Mouse (Mus musculus): ENCODE measurements around the gene Alyref. TPM values are rescaled to one million over a fixed set of nuclear protein-coding genes. Genes with fewer than 3 reads are reported as not detected.

The Alyref gene
- 494 TPM in 2 replicates for polyA plus RNA-seq (2015; fragmentation: Nextera tagmentation; extraction: Ambion mirVana)

DNA sequence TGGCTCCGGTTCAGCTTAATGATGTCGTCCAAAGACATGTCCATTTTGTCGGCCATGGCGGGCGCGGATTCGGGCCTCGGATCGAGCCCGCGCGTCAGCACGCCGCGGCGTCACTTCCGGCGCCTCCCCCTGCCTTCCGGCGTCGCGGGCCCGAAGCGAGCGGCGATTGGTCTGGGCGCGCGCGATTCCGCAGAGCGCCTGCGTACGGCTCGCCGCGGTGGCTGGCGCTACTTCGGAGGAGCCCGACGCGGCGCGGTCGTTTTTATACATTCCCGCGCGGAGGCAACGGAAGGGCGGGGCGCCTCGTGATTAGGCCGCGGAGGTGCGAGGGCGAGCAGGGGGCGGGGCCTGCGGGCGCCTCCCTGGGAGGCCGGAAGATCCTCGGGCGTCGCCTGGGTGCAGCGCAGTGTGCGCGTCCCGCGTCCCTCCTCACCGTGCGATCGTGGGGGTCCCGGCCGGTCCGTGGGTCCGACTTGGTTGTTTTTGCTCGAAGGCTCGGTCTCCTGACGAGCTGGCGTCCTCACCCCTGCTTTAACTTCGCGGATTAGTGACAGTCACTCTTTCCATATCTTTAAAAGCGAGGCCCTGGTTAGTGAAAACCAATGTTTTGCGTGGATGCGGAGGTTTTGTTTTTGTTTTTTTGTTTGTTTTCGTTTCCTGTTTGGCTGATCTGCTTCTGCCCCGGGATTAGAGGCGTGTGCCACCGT, at the start of gene Alyref, which contains the start of gene Anapc11:
Gene Alyref, minus strand, starts transcription at position 83 of the 707 bp plus-strand sequence.
Gene Anapc11, plus strand, starts transcription at position 139 of the 707 bp plus-strand sequence.
- peak; percentile 98 for ATAC-seq (replicated peaks; ENCODE audit: low FRiP score)
- peak within 1 kb of the TSS; percentile 92 for H3K9ac ChIP-seq
- no peaks in the 10 kb centered on the region for H3K9me3 ChIP-seq (replicated peaks)
- peak within 1 kb of the TSS; percentile 89 for H3K27ac ChIP-seq
- no peaks in the 10 kb centered on the region for H3K27me3 ChIP-seq
- WGBS, result under 1% methylated on average over 86 of the region's 88 CpGs
- peaks cover 32% of the 10 kb centered on the region for H3K4me1 ChIP-seq
- peak within 1 kb of the TSS; percentile 99 for H3K4me3 ChIP-seq (replicated peaks)
- peak within 1 kb of the TSS; percentile 92 for H3K4me2 ChIP-seq
- H3K36me3 ChIP-seq, result peaks cover 71% of the 10 kb centered on the region

DNA sequence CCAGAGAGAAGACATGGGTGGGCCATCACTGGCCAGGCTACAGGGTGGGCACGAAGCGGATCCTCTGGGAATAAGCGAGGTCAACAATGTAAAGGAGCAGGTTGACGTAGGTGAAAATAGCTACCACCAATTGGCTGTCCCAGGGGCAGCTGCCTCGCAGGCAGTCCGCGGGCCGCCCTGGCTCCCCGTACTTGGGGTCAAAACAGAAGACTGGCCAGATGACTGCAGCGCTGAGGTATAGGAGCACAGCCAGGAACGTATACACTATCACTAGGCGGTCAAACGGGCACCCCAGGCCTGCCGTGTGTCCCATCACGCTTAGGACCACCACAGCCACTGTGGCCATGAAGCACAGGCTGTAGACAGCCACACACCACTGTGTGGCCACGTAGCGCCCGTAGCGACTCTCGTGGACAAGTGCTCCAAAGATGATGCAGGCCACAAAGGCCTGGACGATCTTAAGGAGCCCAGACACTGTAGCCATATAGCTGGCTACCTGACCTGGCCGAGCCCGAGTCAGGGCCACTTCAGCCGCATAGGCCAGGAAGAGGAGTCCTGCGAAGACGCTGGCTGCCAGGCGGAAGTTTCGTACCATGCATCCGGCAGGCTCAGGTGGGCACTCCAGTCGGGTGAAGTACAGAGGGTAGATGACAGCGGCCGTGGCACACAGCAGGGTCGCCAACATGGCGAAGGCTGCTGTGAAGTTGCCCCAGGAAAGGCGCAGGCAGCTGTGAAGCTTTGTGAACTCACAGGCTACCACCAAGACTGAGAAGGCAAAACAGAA, 49.1 kb upstream of the Alyref start:
- no peaks in the 10 kb centered on the region for H3K9me3 ChIP-seq (replicated peaks)
- H3K4me2 ChIP-seq, result peak overlapping the region; percentile 56; the same call in 1 of the 2 replicates
- 83% methylated on average over 35 of the region's 35 CpGs for WGBS
- H3K27me3 ChIP-seq, result peaks cover 21% of the 10 kb centered on the region; the same call in 1 of the 2 replicates
- H3K9ac ChIP-seq, result no peak overlapping the region
- no peak overlapping the region; the same call in 1 of the 2 replicates for H3K4me3 ChIP-seq (replicated peaks)
- H3K4me1 ChIP-seq, result peaks cover 26% of the 10 kb centered on the region
- ATAC-seq (replicated peaks; ENCODE audit: low FRiP score), result no peak
- no peak overlapping the region for H3K27ac ChIP-seq
- no peaks in the 10 kb centered on the region for H3K36me3 ChIP-seq

GRCm38 (mm10) chr11:120643601-120643987, 45.4 kb upstream of the Alyref start, which contains the start of gene Pycr1:
Pycr1 (minus strand) TSS chr11:120643769.
- Histone ChIP-seq H3K36me3 (no peaks in the 10 kb centered on the region), H3K4me3 (replicated peaks) (peak within 1 kb of the TSS; percentile 50), H3K4me2 (peak within 1 kb of the TSS; percentile 78), H3K4me1 (peaks cover 27% of the 10 kb centered on the region), H3K9ac (peak within 1 kb of the TSS; percentile 66), H3K9me3 (replicated peaks) (no peaks in the 10 kb centered on the region), H3K27me3 (peaks cover 22% of the 10 kb centered on the region; the same call in 1 of the 2 replicates), H3K27ac (0 out of 2 replicates have a peak within 1 kb of the TSS, but pooled peaks have one; percentile 45)
- ATAC-seq (replicated peaks; ENCODE audit: low FRiP score), result peak; percentile 99
- WGBS, result under 1% methylated on average over 15 of the region's 15 CpGs

DNA sequence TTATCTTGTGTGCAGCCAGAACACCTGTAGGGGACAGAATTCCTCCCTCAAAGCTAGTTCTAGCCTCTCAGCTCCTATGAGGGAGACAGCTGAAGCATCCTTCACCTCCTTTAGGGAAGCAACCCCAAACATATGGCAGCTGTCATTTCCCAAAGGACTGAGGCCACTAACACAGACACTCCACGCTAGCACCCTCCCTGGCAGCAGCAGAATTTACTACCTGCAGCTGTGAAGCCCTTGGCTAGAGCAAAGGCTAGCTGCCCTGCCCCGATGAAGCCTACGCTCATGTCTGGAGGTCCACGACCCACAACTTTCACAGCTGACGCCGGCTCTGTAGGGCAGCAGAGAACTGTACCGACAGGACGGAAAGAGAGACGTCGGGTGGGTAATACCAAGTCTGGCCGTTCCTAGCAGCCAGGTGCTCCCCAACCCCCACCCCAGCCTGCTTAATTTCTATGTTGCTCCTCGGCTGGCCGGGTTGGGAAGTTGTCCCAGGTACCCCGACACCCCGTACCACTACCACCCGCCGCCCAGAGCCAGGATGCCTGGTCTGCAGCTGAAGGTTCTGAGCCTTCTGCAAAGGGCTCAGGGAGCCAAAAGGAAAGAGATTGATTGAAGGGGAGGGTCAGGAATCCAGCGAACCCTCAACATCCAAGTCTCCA, 44.9 kb upstream of the Alyref start:
- no peaks in the 10 kb centered on the region for H3K9me3 ChIP-seq (replicated peaks)
- H3K27me3 ChIP-seq, result peaks cover 20% of the 10 kb centered on the region; the same call in 1 of the 2 replicates
- WGBS, result under 1% methylated on average over 18 of the region's 18 CpGs
- H3K4me1 ChIP-seq, result peaks cover 24% of the 10 kb centered on the region
- H3K36me3 ChIP-seq, result no peaks in the 10 kb centered on the region
- H3K27ac ChIP-seq, result no peak overlapping the region
- peak overlapping the region; percentile 78 for H3K4me2 ChIP-seq
- peak overlapping the region; percentile 66 for H3K9ac ChIP-seq
- peak overlapping the region; percentile 50 for H3K4me3 ChIP-seq (replicated peaks)
- peak; percentile 48 for ATAC-seq (replicated peaks; ENCODE audit: low FRiP score)

DNA sequence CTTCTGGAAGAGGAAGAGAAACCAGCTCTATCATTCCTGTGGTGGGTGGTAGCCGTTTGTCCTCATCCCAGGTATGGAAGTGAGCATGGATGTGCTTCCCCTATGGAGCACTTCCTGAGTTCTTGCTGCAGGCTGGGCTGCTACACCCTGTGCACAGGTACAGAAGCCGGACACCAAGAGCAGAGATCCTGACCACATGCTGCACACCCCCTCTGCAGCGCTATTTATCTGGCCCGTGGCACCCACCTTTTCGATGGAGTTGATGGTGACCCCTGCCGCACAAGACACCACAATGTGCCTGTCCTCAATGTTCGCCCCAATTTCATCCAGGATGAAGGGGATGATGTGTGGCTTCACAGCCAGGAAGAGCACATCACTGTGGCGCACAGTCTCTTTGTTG, 43.7 kb upstream of the Alyref start:
- no peak for ATAC-seq (replicated peaks; ENCODE audit: low FRiP score)
- WGBS, result 83% methylated on average over 8 of the region's 8 CpGs

GRCm38 (mm10) chr11:120641255-120641654, 43.1 kb upstream of the Alyref start:
- 49% methylated on average over 9 of the region's 9 CpGs for WGBS
- no peak overlapping the region for H3K27ac ChIP-seq
- no peak overlapping the region for H3K4me3 ChIP-seq (replicated peaks)
- H3K4me2 ChIP-seq, result no peak overlapping the region
- no peak for ATAC-seq (replicated peaks; ENCODE audit: low FRiP score)
- H3K9me3 ChIP-seq (replicated peaks), result no peaks in the 10 kb centered on the region
- 0 out of 2 replicates have a peak overlapping the region, but pooled peaks have one; percentile 17 for H3K9ac ChIP-seq
- H3K27me3 ChIP-seq, result peaks cover 6% of the 10 kb centered on the region; the same call in 1 of the 2 replicates
- H3K4me1 ChIP-seq, result peaks cover 18% of the 10 kb centered on the region
- no peaks in the 10 kb centered on the region for H3K36me3 ChIP-seq

More for the DNA sequence above, 43.7 kb upstream of the Alyref start:
- Histone ChIP-seq H3K36me3 (no peaks in the 10 kb centered on the region), H3K9ac (0 out of 2 replicates have a peak overlapping the region, but pooled peaks have one; percentile 66), H3K4me3 (replicated peaks) (no peak overlapping the region), H3K27me3 (peaks cover 9% of the 10 kb centered on the region; the same call in 1 of the 2 replicates), H3K4me2 (no peak overlapping the region), H3K27ac (no peak overlapping the region), H3K9me3 (replicated peaks) (no peaks in the 10 kb centered on the region), H3K4me1 (peaks cover 18% of the 10 kb centered on the region)

GRCm38 (mm10) chr11:120634810-120635209, 36.6 kb upstream of the Alyref start:
- 85% methylated on average over 5 of the region's 5 CpGs for WGBS
- Histone ChIP-seq H3K27me3 (no peaks in the 10 kb centered on the region), H3K9me3 (replicated peaks) (no peaks in the 10 kb centered on the region), H3K4me1 (peaks cover 34% of the 10 kb centered on the region), H3K27ac (no peak overlapping the region), H3K4me2 (no peak overlapping the region), H3K9ac (no peak overlapping the region), H3K4me3 (replicated peaks) (no peak overlapping the region), H3K36me3 (peaks cover under 1% of the 10 kb centered on the region; the same call in 1 of the 2 replicates)
- no peak for ATAC-seq (replicated peaks; ENCODE audit: low FRiP score)

DNA sequence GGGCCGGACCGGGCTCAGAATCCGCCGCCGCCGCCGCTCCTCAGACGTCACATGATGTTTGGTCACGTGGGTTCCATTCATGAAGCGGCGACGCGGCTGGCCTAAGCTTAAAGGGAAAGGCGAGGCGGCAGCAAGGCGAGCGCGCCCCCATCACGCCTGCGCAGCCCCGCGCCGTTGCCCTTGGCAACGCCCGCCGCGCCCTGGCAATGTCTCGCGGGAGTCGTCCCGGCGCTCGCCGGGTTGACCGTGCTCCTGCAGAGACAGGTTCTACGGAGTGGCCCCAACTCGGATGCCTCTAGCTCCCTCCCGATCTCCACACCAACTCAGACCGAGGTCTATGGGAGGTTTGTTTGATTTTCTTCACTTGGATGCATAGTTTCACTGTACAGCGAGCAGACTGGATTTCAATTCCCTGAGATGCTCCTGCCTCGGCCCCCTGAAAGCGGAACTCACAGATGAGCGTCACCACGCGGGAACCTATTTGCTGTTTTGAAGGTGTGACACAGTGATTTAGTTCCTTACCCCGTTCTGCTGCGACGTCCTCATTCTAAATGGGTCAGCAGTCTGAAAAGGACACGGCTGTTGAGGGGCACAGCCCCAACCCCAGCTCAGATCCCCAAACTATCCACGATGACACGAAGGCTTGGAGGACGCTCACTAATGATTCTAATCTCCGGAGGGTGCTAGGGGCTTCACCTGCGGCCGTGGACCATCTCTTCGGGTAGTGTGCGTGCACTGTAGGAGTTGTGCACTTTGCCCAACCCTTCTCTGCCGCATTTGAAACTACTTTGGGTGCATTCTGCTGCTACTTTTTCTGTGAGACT, 35.6 kb upstream of the Alyref start, which contains the start of gene Mafg:
Gene Mafg, minus strand, starts transcription at position 81 of the 824 bp plus-strand sequence.
- H3K4me2 ChIP-seq, result peak within 1 kb of the TSS; percentile 90
- no peaks in the 10 kb centered on the region for H3K9me3 ChIP-seq (replicated peaks)
- peak within 1 kb of the TSS; percentile 88 for H3K9ac ChIP-seq
- peaks cover 44% of the 10 kb centered on the region for H3K4me1 ChIP-seq
- no peaks in the 10 kb centered on the region for H3K27me3 ChIP-seq
- ATAC-seq (replicated peaks; ENCODE audit: low FRiP score), result peak; percentile 90
- H3K4me3 ChIP-seq (replicated peaks), result peak within 1 kb of the TSS; percentile 98
- H3K27ac ChIP-seq, result peak within 1 kb of the TSS; percentile 92
- H3K36me3 ChIP-seq, result peaks cover 12% of the 10 kb centered on the region
- 11% methylated on average over 58 of the region's 58 CpGs for WGBS

DNA sequence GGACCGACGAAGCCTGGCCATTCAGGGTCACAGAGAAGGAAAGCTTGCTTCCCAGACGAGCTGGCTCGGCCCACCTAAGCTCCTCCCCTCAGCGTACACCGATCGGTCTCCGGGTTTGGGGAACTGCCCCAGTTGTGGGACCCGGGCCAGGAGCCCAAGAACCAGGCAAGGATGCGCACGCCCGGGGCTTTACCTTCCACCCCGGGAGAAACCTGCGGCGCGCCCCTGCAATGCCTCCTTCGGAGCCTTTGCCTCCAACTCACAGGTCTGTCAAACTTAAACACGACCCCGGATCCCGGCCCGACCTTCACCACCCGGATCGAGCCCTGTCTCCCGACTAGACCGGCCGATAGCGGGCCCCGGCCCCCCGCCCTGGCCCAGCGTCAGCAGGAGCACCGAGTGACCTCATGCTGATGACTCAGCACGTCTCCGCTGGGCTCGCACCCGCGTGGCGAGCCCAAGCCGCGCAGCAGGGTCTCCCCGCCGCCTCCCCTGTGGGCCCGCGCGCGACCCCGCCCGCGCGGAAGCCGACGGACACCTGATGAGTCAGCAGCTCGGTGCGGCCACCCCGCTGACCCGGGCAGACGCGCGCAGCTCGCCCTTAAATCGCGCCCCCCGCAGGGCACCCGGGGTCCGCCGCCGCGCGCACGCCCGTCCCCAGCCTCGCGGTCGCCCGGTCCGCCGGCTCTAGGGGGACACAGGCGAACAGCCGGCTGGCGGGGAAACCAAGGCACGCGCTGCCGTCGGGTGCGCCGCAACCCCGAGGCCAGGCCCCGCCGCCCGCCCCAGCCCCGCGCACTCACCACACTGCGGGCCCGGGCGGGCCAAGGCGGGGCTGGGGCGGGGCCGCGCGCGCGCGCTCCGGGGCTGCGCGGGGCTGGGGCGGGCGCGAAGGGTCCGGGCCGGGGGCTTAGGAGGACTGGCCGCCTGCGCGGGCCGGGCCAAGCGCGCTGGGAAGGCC, 34.7 kb upstream of the Alyref start:
- ATAC-seq (replicated peaks; ENCODE audit: low FRiP score), result peak; percentile 87
- Histone ChIP-seq H3K4me2 (peak overlapping the region; percentile 90), H3K27ac (peak overlapping the region; percentile 92), H3K27me3 (no peaks in the 10 kb centered on the region), H3K4me3 (replicated peaks) (peak overlapping the region; percentile 98), H3K4me1 (peaks cover 44% of the 10 kb centered on the region), H3K36me3 (peaks cover 18% of the 10 kb centered on the region), H3K9me3 (replicated peaks) (no peaks in the 10 kb centered on the region), H3K9ac (peak overlapping the region; percentile 88)
- under 1% methylated on average over 93 of the region's 116 CpGs for WGBS
